Mouse (Mus musculus) heart, adult 2 months (tissue): ENCODE data around the gene Litaf. TPM values are rescaled to one million over a fixed set of nuclear protein-coding genes. Genes with fewer than 3 reads are reported as not detected.

Experiments used
- DNase-seq, 2 experiments: peaks; one replicate each; pipeline ENCODE4 v3.0.0; 2021
- H3K27ac ChIP-seq: fragments of 200-600 bp; 2 replicates; pipeline ENCODE4 v1.8.1; 2022
- H3K27me3 ChIP-seq: fragments of 200-500 bp; 2 replicates; pipeline ENCODE4 v1.6.1; 2012; ENCODE audit warnings: mild to moderate bottlenecking, low read length, inconsistent platforms, mixed read lengths; ENCODE audit not compliant: control insufficient read depth, insufficient read depth
- H3K36me3 ChIP-seq: fragments of 200-500 bp; 2 replicates; pipeline ENCODE4 v1.6.1; 2012; ENCODE audit warnings: low read length, inconsistent platforms; ENCODE audit not compliant: control insufficient read depth, insufficient read depth
- H3K4me1 ChIP-seq: fragments of 200-500 bp; 2 replicates; pipeline ENCODE4 v1.6.1; 2011; ENCODE audit warnings: low read length; ENCODE audit not compliant: control insufficient read depth, insufficient read depth
- H3K4me3 ChIP-seq: fragments of 200-600 bp; 2 replicates; pipeline ENCODE4 v1.8.1; 2022
- H3K79me2 ChIP-seq: fragments of 200-500 bp; replicated peaks from 2 replicates; pipeline ENCODE4 v1.6.1; 2012; ENCODE audit warnings: mild to moderate bottlenecking, inconsistent platforms, low read length, moderate library complexity, mixed read lengths; ENCODE audit not compliant: control insufficient read depth, insufficient read depth
- H3K9ac ChIP-seq: fragments of 200-500 bp; 2 replicates; pipeline ENCODE4 v1.6.1; 2012; ENCODE audit warnings: low read depth, mild to moderate bottlenecking, control low read depth, inconsistent platforms, low read length, mixed read lengths
- CTCF ChIP-seq: fragments of 200-600 bp; IDR thresholded peaks from 2 replicates; pipeline ENCODE4 v1.8.1; 2022; ENCODE audit warnings: antibody characterized with exemption, mild to moderate bottlenecking, moderate library complexity
- EP300 ChIP-seq: fragments of 200-500 bp; IDR thresholded peaks from 2 replicates; pipeline ENCODE4 v1.6.1; 2011; ENCODE audit warnings: low read depth, low read length, control low read depth; ENCODE audit not compliant: insufficient read depth
- POLR2A ChIP-seq: fragments of 200-500 bp; IDR thresholded peaks from 2 replicates; pipeline ENCODE4 v1.6.1; 2011; ENCODE audit warnings: mild to moderate bottlenecking, low read depth, low read length, control low read depth; ENCODE audit not compliant: insufficient read depth
- WGBS: fragments of 180-500 bp; shearing (Covaris S2); methylation state at CpG from one replicate; pipeline ENCODE4 v1.1.7; 2018; 5-methylcytosine and 5-hydroxymethylcytosine counted together
- intact Hi-C: fragments of 180-260 bp; cut with DNase I; formaldehyde crosslinking; loops from one replicate; pipeline ENCODE4 v1.15.1; 2025
- polyA plus RNA-seq: library from polyadenylated mRNA; depleted of rRNA; stranded (reverse); fragments of >200 nt; gene quantifications from 2 replicates; pipeline ENCODE4 v1.2.3, GENCODE M21; 2012
- total RNA-seq, 2 experiments: library from RNA; stranded (reverse); gene quantifications; 2 replicates each; pipeline ENCODE4 v1.2.3; 2021

Litaf gene
- total and polyA plus RNA-seq, 3 experiments = 19.6 to 47.3 (median 25.0) TPM

DNA sequence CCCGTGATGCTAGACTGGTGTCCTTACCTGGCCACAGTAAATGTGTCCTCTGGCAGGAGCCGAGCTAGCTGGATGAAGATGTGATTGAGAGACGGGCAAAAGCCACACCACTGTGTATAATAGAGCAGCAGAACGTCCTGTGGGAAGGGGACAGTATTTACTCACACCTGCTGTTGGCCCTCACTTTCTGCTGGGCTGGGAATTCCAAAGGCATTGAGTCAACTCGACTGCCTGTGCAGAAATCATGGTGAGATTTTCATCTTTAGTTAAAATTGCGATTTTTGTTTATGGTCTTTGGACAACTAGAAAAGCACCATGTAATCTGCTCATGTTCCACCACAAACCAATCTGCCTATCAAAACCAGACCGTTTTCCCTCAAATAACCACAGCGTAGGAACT lies 18.2 kb upstream of the Litaf start:
- DNase-seq = no peak
- peaks cover 4% of the 10 kb centered on the region for H3K36me3 ChIP-seq

GRCm38 (mm10) chr16:11078216-11078869 lies 12.4 kb upstream of the Litaf start:
- DNase-seq = no peak
- 28% methylated on average over 3 of the region's 3 CpGs for WGBS
- no peaks in the 10 kb centered on the region for H3K27me3 ChIP-seq
- no peak overlapping the region for H3K27ac ChIP-seq
- intact Hi-C loops = no loop called here
- H3K4me1 ChIP-seq = peaks cover 5% of the 10 kb centered on the region
- no peak for TF ChIP-seq CTCF
- TF ChIP-seq POLR2A = no peak
- TF ChIP-seq EP300 = no peak
- no peak overlapping the region for H3K9ac ChIP-seq
- peaks cover 8% of the 10 kb centered on the region for H3K36me3 ChIP-seq
- H3K4me3 ChIP-seq = no peak overlapping the region
- peaks cover 4% of the 10 kb centered on the region; the same call in 1 of the 2 replicates for H3K79me2 ChIP-seq

More for the DNA sequence above, 18.2 kb upstream of the Litaf start:
- no peak for TF ChIP-seq POLR2A
- no peak for TF ChIP-seq CTCF
- no peak for TF ChIP-seq EP300
- Histone ChIP-seq H3K4me3 (no peak overlapping the region), H3K27ac (no peak overlapping the region), H3K79me2 (no peaks in the 10 kb centered on the region), H3K27me3 (no peaks in the 10 kb centered on the region), H3K9ac (no peak overlapping the region), H3K4me1 (no peaks in the 10 kb centered on the region)
- intact Hi-C loops = no loop called here
- WGBS = 89% methylated on average over 8 of the region's 8 CpGs

DNA sequence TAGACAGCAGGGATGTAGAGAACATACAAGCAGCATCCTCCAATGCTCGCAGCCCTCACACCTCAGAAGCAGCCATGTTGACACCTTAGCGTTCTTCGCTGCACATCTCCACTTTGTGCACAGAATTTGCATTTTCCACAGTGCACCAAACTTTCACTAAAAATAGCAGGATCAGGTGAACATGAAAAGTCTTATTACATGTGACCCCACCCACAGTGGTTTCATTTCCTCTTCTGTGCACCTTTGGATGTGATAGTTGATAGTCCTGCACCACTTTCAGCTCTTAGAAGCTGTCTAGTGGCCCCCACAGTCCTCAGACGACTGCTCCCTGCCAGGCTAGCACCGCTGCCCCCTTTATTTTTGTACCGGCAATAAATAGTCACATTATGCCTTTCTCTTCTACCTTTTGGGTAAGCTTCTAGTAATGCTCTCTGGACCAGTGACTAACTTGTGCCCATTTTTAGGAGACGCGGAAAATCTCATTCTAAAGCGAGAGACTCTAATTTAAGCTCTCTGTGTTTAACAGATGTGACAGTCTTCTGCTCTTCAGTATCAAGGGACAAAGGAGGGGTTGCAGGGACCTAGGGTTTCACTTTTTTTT lies 11.7 kb upstream of the Litaf start:
- Histone ChIP-seq H3K27me3 (no peaks in the 10 kb centered on the region), H3K27ac (no peak overlapping the region), H3K4me3 (no peak overlapping the region), H3K79me2 (peaks cover 4% of the 10 kb centered on the region; the same call in 1 of the 2 replicates), H3K4me1 (peaks cover 7% of the 10 kb centered on the region), H3K9ac (no peak overlapping the region), H3K36me3 (peaks cover 8% of the 10 kb centered on the region)
- intact Hi-C loops = no loop called here
- no peak for DNase-seq
- WGBS = 88% methylated on average over 9 of the region's 9 CpGs
- TF ChIP-seq POLR2A = no peak
- TF ChIP-seq EP300 = no peak

DNA sequence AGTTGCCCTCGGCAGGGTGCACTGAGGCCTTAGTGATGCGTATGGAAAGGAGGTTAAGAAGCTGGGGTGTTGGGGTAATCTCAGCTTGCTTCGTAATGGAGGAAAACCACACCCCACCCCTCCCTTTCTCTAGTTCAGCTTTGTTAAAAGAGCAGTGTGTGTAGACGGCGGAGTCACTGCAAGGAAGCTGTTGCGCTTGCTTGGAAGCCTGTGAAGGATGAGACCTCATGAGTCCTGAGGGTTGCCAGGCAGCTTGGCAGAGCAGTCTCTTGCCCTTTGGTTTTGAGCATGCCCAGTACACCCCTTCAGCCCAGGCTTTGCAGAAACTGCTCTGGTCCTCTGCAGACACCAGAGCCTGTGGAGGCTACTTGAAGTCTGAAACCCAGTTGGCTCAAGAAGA lies 7.1 kb upstream of the Litaf start:
- Histone ChIP-seq H3K4me1 (peaks cover 24% of the 10 kb centered on the region), H3K9ac (no peak overlapping the region), H3K79me2 (peaks cover 5% of the 10 kb centered on the region; the same call in 1 of the 2 replicates), H3K4me3 (no peak overlapping the region), H3K27ac (no peak overlapping the region), H3K36me3 (peaks cover 4% of the 10 kb centered on the region), H3K27me3 (no peaks in the 10 kb centered on the region)
- DNase-seq = no peak
- intact Hi-C loops = no loop called here
- WGBS = 60% methylated on average over 6 of the region's 6 CpGs
- TF ChIP-seq POLR2A = no peak
- no peak for TF ChIP-seq EP300

- DNase-seq = no peak
- Histone ChIP-seq H3K9ac (no peak overlapping the region), H3K79me2 (peaks cover 5% of the 10 kb centered on the region; the same call in 1 of the 2 replicates), H3K4me3 (no peak overlapping the region), H3K27me3 (no peaks in the 10 kb centered on the region), H3K27ac (no peak overlapping the region), H3K4me1 (peaks cover 26% of the 10 kb centered on the region), H3K36me3 (peaks cover under 1% of the 10 kb centered on the region)
- TF ChIP-seq CTCF = no peak
- no peak for TF ChIP-seq POLR2A
- TF ChIP-seq EP300 = no peak
- intact Hi-C loops = no loop called here
- 79% methylated on average over 8 of the region's 8 CpGs for WGBS
Observed at GRCm38 (mm10) chr16:11072454-11072853, 6.5 kb upstream of the Litaf start.

DNA sequence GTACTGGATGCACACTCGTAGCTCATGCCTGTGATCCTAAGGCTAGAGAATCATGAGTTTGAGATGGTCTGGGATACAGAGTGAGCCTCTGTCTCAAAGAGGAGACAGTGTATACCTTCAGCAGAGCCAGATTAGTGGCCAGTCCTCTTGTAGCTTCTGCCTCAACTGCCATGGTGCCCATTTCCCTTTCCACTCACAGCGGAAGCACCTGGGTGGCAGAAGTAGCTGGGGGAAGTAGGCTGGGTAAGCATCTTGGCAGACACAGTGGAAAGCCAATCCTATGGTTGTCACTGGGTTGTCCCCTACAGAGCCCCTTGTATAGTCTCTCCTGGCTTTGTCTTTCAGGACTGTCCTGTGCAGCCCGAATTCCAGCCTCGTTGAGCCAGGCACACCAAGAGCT lies 5.9 kb upstream of the Litaf start:
- TF ChIP-seq POLR2A = no peak
- TF ChIP-seq CTCF = no peak
- TF ChIP-seq EP300 = no peak
- no peak overlapping the region; the same call in 1 of the 2 replicates for H3K27ac ChIP-seq
- 91% methylated on average over 4 of the region's 4 CpGs for WGBS
- no peak overlapping the region for H3K4me3 ChIP-seq
- no peaks in the 10 kb centered on the region for H3K27me3 ChIP-seq
- no peak for DNase-seq
- H3K9ac ChIP-seq = no peak overlapping the region
- H3K36me3 ChIP-seq = no peaks in the 10 kb centered on the region; the same call in 1 of the 2 replicates
- H3K79me2 ChIP-seq = peaks cover 5% of the 10 kb centered on the region; the same call in 1 of the 2 replicates
- H3K4me1 ChIP-seq = peaks cover 26% of the 10 kb centered on the region
- intact Hi-C loops = no loop called here
